In genomic region chr17:75096727-75097126, GRCm38 (mm10) we compare ENCODE assay signal across 28 mouse cellular contexts.
DNase-seq lines count a peak whose midpoint lies in the region; ATAC-seq and TF ChIP-seq lines count a peak whose summit lies in the region.
"Had no signal": no experiment of that assay in that cellular context is flagged by ENCODE, and none has a peak within 500 bp of the region (broad histone marks: within the 10 kb centered on the region; RNA-seq: fewer than 3 reads in every experiment).

No protein-coding gene starts in this region.

- no peak overlapping the region for H3K9ac ChIP-seq in hindbrain, embryonic 11.5 days (ENCODE audit: low read depth, low read length)
- H3K9ac ChIP-seq in kidney, postnatal 0 days (ENCODE audit: low read depth, low read length), result no peak overlapping the region
- no peak overlapping the region for H3K9ac ChIP-seq in lung, embryonic 15.5 days
- H3K9ac ChIP-seq: embryonic facial prominence, embryonic 13.5 days; forebrain, embryonic 12.5 days; forebrain, embryonic 15.5 days; heart, embryonic 12.5 days; heart, embryonic 15.5 days; hindbrain, embryonic 12.5 days had no signal

- H3K4me1 ChIP-seq in hindbrain, embryonic 11.5 days (replicated peaks; ENCODE audit: control insufficient read depth, insufficient read depth, low read length), result no peaks in the 10 kb centered on the region
- H3K4me1 ChIP-seq in hindbrain, embryonic 10.5 days (replicated peaks), result peaks cover 21% of the 10 kb centered on the region
- H3K4me1 ChIP-seq in kidney, postnatal 0 days (replicated peaks; ENCODE audit: insufficient read depth, low read length), result no peaks in the 10 kb centered on the region
- 0 out of 2 replicates have a peak, but pooled peaks cover 6% of the 10 kb centered on the region for H3K4me1 ChIP-seq in lung, embryonic 15.5 days
- H3K4me1 ChIP-seq in lung, adult 2 months (ENCODE audit: control insufficient read depth, insufficient read depth, low read length), result no peaks in the 10 kb centered on the region; the same call in 1 of the 2 replicates
- H3K4me1 ChIP-seq: heart, embryonic 15.5 days had no signal

- H3K27ac ChIP-seq in hindbrain, embryonic 11.5 days (ENCODE audit: low read depth, low read length), result no peak overlapping the region
- H3K27ac ChIP-seq in hindbrain, embryonic 10.5 days, result no peak overlapping the region
- no peak overlapping the region for H3K27ac ChIP-seq in kidney, postnatal 0 days
- no peak overlapping the region for H3K27ac ChIP-seq in lung, embryonic 15.5 days
- H3K27ac ChIP-seq: embryonic facial prominence, embryonic 10.5 days; embryonic facial prominence, embryonic 13.5 days; forebrain, embryonic 12.5 days; forebrain, embryonic 15.5 days; heart, embryonic 15.5 days; hindbrain, embryonic 12.5 days had no signal

- DNase-seq in hindbrain, embryonic 11.5 days (ENCODE audit: low spot score), result no peak
- DNase-seq in hindbrain, embryonic 10.5 days (ENCODE audit: low spot score), result no peak
- peak; percentile 65 for DNase-seq in kidney, postnatal 0 days (ENCODE audit: low spot score)
- no peak for DNase-seq in kidney, postnatal 25 days
- no peak for DNase-seq in lung, adult 2 months
- peak; percentile 13 for DNase-seq in lung, postnatal 10 days
- no peak for DNase-seq in lung, postnatal 36 days
- DNase-seq: adrenal gland, adult 8-10 months; adrenal gland, postnatal 25 days; cerebellum, adult 11-12 months; cerebellum, adult 8-10 months; cerebellum, postnatal 10 days; cerebellum, postnatal 36 days; embryo, embryonic 11 days; gastrocnemius, postnatal 25 days; heart, adult 18-20 months; heart, postnatal 10 days; heart, postnatal 36 days had no signal

- H3K27me3 ChIP-seq in hindbrain, embryonic 11.5 days (ENCODE audit: control insufficient read depth, insufficient read depth, low read length), result 0 out of 2 replicates have a peak, but pooled peaks cover 2% of the 10 kb centered on the region
- peaks cover 64% of the 10 kb centered on the region for H3K27me3 ChIP-seq in hindbrain, embryonic 10.5 days (ENCODE audit: insufficient read depth, poor library complexity, severe bottlenecking)
- no peaks in the 10 kb centered on the region for H3K27me3 ChIP-seq in kidney, postnatal 0 days (ENCODE audit: insufficient read depth, low read length)
- H3K27me3 ChIP-seq in lung, embryonic 15.5 days, result no peaks in the 10 kb centered on the region
- H3K27me3 ChIP-seq: embryonic facial prominence, embryonic 13.5 days; forebrain, embryonic 12.5 days; forebrain, embryonic 15.5 days; heart, embryonic 12.5 days; heart, embryonic 15.5 days had no signal

- peak; percentile 30; the same call in 1 of the 2 replicates for ATAC-seq in hindbrain, embryonic 11.5 days (ENCODE audit: low FRiP score)
- ATAC-seq in kidney, postnatal 0 days (replicated peaks; ENCODE audit: low FRiP score, low read depth), result no peak
- ATAC-seq in lung, embryonic 15.5 days (ENCODE audit: borderline replicate concordance, extremely low read depth, low FRiP score, low TSS enrichment), result peak; percentile 75; the same call in 1 of the 2 replicates
- ATAC-seq: activated CD4-positive, CD25-positive, alpha-beta regulatory T cell, adult 4 months; forebrain, embryonic 15.5 days had no signal

- TF ChIP-seq CTCF in kidney, postnatal 0 days (IDR thresholded peaks at IDR 0.05; ENCODE audit: low read depth), result no peak
- TF ChIP-seq CTCF in lung, adult 2 months (IDR thresholded peaks at IDR 0.05; ENCODE audit: insufficient read depth, low read length), result no peak

- TF ChIP-seq POLR2A in lung, adult 2 months (IDR thresholded peaks at IDR 0.05; ENCODE audit: borderline replicate concordance, extremely low read depth, low read depth, low read length), result no peak

- no peak overlapping the region for H3K4me2 ChIP-seq in hindbrain, embryonic 11.5 days (replicated peaks; ENCODE audit: low read depth, low read length)
- H3K4me2 ChIP-seq in kidney, postnatal 0 days (ENCODE audit: low read length), result no peak overlapping the region
- H3K4me2 ChIP-seq in lung, embryonic 15.5 days, result no peak overlapping the region
- H3K4me2 ChIP-seq: embryonic facial prominence, embryonic 13.5 days; forebrain, embryonic 12.5 days; forebrain, embryonic 15.5 days; heart, embryonic 12.5 days; heart, embryonic 15.5 days; hindbrain, embryonic 12.5 days had no signal

- no peaks in the 10 kb centered on the region for H3K36me3 ChIP-seq in hindbrain, embryonic 11.5 days (ENCODE audit: control insufficient read depth, insufficient read depth, low read length)
- no peaks in the 10 kb centered on the region for H3K36me3 ChIP-seq in hindbrain, embryonic 10.5 days
- H3K36me3 ChIP-seq in kidney, postnatal 0 days (ENCODE audit: insufficient read depth, low read length), result no peaks in the 10 kb centered on the region
- no peaks in the 10 kb centered on the region for H3K36me3 ChIP-seq in lung, embryonic 15.5 days
- H3K36me3 ChIP-seq: embryonic facial prominence, embryonic 10.5 days; embryonic facial prominence, embryonic 13.5 days; forebrain, embryonic 12.5 days; forebrain, embryonic 15.5 days; heart, embryonic 12.5 days; heart, embryonic 15.5 days; hindbrain, embryonic 12.5 days had no signal

- WGBS in hindbrain, embryonic 11.5 days, result 65% methylated on average over 7 of the region's 7 CpGs
- 70% methylated on average over 7 of the region's 7 CpGs for WGBS in hindbrain, embryonic 10.5 days
- WGBS in kidney, postnatal 0 days, result 63% methylated on average over 7 of the region's 7 CpGs
- 43% methylated on average over 7 of the region's 7 CpGs for WGBS in lung, embryonic 15.5 days
- WGBS in lung, adult 2 months, result 64% methylated on average over 7 of the region's 7 CpGs

- H3K4me3 ChIP-seq in hindbrain, embryonic 11.5 days (ENCODE audit: low read depth, low read length), result no peak overlapping the region
- H3K4me3 ChIP-seq in hindbrain, embryonic 10.5 days, result no peak overlapping the region
- no peak overlapping the region for H3K4me3 ChIP-seq in kidney, postnatal 0 days (replicated peaks; ENCODE audit: low read depth, low read length)
- no peak overlapping the region for H3K4me3 ChIP-seq in lung, embryonic 15.5 days
- no peak overlapping the region for H3K4me3 ChIP-seq in lung, adult 2 months (replicated peaks; ENCODE audit: extremely low read depth, low read depth, low read length)
- H3K4me3 ChIP-seq: embryonic facial prominence, embryonic 10.5 days; embryonic facial prominence, embryonic 13.5 days; erythroblast, embryonic 14.5 days; forebrain, embryonic 12.5 days; forebrain, embryonic 15.5 days; heart, embryonic 12.5 days; heart, embryonic 15.5 days; hindbrain, embryonic 12.5 days had no signal

- no peaks in the 10 kb centered on the region for H3K9me3 ChIP-seq in hindbrain, embryonic 11.5 days (ENCODE audit: control insufficient read depth, low read length)
- H3K9me3 ChIP-seq in hindbrain, embryonic 10.5 days, result no peaks in the 10 kb centered on the region
- no peaks in the 10 kb centered on the region for H3K9me3 ChIP-seq in kidney, postnatal 0 days (replicated peaks; ENCODE audit: low read length)
- no peaks in the 10 kb centered on the region for H3K9me3 ChIP-seq in lung, embryonic 15.5 days
- H3K9me3 ChIP-seq: embryonic facial prominence, embryonic 10.5 days; embryonic facial prominence, embryonic 13.5 days; forebrain, embryonic 12.5 days; forebrain, embryonic 15.5 days; heart, embryonic 12.5 days; heart, embryonic 15.5 days; hindbrain, embryonic 12.5 days had no signal

Comparison
In these comparisons a context has a peak if more than half of its experiments do, and no peak if none do; other contexts are left out.
1. DNase-seq: peak in kidney, postnatal 0 days (single experiment) and lung, postnatal 10 days (single experiment); none in hindbrain, embryonic 11.5 days (single experiment), hindbrain, embryonic 10.5 days (single experiment), kidney, postnatal 25 days (0 of 2), lung, adult 2 months (single experiment) and lung, postnatal 36 days (single experiment).